Mouse (Mus musculus): Measurements from ENCODE around the gene Stt3b. TPM values are rescaled to one million over a fixed set of nuclear protein-coding genes. Genes with fewer than 3 reads are reported as not detected.

Stt3b gene
- total RNA-seq, 4 experiments from 2014 or later, result 119 to 143 (median 134) TPM

DNA sequence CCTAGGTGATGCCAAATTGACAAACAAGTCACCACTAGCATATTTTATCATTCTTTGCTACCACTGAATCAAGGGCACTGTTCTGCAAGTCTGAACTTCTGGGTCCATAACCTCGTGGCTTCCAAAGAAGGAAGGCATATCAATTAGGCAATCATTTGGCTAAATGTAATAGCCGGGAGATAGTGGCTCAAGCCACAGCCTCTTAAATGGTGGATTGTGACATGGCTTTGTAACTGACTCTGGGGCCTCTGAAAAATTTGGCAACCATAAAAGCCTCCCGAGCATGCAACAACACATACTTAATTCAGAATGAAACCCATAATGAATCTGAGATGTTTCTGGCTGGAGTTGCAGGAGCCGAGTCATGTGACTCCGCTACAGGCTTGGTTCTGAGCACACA is 6.8 kb upstream of the Stt3b start:
- DNase-seq, result no peak

DNA sequence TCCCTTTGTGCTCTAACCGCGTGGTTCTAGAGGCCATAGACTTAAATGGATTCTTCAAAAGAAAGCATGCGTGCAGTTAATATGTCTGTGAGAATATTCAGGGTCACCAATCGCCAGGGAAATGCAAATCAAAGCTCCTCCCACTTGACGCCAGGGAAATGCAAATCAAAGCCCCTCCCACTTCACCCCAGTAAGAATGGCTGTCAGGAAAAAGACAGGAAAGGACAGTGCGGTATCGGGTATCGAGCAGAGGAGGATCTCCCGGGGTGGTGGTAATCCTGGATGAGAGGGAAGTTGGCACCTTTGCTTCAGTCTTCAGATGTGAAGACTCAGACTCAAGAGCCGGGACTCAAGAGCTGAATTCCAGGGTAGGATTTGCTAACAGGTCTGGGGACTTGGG is 4.3 kb upstream of the Stt3b start:
- DNase-seq, result no peak

DNA sequence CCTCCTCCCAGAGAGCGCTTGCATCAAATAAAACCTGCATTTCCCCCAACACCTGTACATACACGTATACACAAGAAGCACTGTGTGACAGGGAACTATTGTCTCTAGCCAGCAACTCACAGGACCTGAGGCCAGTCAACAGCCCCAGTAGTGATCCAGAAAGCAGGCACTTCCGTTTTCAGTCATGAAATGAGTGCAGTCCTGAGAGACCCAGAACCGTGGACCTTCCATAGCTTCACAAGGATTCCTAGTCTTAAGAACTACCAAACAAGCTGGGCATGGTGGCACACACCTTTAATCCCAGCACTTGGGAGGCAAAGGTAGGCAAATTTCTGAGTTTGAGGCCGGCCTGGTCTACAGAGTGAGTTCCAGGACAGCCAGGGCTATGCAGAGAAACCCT is 3.6 kb upstream of the Stt3b start:
- DNase-seq, result no peak

DNA sequence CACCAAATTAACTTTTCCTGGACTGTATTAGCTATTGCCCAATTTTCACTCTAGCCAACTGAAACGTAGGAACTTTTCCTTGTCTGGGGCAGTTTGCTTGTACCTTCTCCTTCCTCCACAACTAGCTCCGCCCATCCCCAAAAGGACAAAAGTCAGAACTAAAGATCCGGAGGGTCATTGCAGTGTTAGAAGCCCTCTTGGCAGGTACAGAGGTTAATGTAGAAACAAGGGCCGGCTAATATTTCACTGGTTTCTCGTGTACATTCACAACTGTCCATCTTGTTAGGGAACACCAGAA is 951 bp upstream of the Stt3b start:
- no peak for DNase-seq

DNA sequence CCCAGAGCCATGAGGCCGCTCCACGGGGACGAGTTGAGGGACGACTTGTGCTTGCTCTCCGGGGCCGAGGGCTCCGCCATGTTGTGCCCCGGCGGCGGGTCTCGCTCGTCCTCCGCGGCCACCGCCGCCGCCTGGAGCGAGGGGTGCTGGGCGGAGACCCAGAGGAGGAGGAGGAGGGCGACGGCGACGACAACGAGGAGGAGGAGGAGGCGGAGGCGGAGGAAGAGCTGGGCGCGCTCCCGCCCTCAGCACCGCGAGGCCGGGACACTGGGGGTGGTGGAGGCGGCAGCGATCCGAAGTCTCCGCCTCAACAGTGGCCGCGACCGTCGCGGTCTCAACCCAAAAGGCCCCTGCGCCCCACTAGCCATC is 260 bp downstream of the Stt3b start:
- DNase-seq, result peak; percentile 76

DNA sequence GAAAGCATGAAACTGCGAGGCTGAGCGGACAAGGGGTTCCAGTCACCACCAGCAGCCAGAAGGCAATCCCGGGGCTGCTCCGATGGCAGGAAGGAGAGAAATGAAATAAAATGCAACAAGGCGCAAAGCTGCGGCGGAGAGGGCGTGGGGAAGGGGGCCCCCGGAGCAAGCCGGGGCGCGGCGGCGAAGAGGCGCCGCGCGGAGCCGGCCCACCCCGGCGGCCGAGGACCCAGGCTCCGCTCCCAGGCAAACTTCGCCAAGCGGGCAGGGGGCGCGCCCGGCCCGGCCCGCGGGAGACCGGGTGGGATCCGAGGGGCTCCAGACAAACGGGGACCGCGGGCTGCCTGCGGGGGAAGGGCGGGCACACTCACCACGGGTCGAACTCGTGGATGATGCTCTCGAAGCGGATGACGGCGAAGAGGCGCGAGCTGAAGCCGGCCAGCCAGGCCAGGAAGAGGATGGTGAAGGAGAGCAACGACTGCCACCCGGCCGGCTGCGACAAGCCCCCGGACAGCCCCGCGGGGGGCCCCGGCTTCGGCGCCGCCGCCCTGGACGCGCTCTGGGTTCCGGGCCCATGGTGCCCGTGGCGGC is 745 bp downstream of the Stt3b start:
- no peak for DNase-seq

DNA sequence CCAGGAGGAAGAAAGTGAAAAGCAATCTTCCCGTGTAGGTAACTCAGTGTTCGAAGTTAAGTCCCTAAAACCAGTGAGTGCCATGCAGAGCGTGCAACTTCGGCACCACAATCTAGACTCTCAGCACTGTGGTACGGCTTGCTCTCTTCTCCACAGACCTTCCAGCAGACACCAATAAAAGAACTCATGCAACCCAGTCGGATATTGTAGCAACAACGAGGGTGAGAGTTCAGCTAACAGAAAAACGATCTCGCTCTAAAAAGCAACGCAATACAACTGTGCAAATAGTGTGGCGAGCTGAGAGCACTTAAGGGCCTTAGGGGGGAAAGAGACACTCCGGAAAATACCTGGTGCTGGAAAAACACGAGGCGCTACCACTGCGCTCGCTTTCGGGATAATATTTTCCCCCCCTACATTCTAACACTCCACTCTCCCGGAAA is 1.3 kb downstream of the Stt3b start:
- DNase-seq, result no peak

DNA sequence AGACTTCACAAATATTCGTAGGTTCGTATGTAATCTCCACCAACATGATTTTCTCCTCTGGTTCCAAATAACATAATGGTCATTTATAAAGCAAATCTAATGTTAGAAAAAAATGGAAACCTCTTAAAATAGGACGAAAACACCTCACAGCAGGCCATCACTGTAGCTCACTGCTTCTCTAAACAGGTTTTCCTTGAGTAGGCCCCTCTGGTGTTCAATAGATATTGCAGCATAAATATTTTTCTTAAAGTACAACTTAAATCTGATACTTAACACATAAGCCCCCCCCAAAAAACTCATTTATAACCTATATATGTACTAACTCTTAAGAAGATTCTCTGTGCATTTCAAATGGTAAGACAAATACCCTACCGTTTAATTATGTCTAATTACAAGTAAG is 1.8 kb downstream of the Stt3b start:
- DNase-seq, result no peak

DNA sequence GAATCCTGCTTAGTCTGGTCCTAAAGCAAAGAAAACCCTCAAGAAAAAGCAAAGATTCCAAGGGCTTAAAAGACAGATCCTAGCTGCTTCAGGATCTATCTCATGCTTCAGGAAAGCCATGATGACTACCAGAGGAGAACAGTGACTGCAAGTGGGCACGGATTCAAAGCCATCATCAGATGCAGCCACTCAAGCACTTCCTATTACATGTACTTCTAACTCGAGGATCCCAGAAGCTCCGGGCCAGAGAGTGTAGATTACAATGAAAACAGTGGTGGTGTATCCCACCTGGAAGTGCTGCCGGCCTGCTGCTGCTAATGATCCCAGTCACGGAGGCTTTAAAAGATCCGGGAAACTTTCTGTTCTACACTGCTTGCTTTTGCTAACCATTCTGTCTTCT is 4.0 kb downstream of the Stt3b start:
- DNase-seq, result no peak

DNA sequence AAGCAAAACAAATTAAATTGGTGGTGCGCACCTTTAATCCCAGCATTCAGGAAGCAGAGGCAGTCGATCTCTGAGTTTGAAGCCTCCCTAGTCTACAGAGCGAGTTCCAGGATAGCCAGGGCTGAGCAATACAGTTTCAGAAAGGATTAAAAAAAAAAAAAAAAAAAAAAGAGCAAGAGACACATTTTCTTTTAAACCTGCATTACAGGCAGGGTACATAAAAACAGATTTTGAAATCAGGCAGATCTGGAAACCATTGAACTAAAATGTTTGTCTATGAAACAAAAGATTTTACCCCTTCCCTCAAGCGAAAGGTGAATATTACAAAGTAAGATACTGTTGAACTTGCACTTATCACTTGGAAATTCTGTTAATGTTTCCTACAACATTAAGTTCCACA is 6.1 kb downstream of the Stt3b start:
- no peak for DNase-seq

DNA sequence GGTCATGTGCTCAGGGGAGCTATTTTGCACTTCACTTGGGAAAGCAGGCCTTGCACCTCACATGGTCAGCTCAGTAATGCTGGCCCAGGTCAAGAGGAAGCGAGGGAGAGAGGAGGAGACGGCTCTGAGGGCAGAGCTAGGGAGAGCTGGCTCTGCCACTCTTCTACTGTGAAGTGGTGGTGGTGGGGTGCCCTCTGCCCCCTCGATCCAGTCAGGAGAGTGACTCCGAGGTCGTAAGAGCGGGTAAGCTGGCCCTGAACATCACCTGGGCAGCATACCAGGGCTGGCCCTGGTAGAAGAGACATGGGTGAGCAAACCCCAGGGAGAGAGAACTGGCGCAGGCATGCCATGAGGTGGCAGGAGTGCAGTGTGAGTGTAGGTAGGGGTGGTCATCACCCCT is 8.6 kb downstream of the Stt3b start:
- no peak for DNase-seq

DNA sequence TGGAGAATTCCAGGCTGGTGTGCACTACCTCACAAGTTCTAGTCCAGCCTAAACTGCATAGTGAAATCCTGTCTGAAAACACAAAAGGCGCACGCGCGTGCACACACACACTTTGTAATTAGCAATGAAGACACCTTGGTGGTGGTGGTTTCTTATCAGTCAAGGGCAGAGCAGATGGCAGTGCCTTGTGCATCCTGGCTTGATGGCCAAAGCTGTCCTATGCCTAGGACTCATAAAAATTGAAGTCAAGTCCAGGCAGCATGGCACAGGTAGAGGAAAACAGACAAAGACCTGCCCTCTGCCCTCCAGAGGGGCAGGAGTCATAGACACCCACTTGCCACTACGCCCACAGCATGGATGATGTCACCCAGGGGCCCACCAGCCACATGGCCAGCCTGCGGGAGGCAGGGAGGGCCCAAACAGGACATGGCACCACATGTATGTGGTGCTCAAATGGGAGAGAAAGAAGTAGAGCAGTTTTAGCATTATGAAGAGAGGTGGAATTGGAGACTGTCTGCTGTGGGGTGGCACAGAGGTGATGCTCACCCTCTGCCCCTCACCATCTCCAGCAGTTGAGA is 9.1 kb downstream of the Stt3b start:
- DNase-seq, result no peak

DNA sequence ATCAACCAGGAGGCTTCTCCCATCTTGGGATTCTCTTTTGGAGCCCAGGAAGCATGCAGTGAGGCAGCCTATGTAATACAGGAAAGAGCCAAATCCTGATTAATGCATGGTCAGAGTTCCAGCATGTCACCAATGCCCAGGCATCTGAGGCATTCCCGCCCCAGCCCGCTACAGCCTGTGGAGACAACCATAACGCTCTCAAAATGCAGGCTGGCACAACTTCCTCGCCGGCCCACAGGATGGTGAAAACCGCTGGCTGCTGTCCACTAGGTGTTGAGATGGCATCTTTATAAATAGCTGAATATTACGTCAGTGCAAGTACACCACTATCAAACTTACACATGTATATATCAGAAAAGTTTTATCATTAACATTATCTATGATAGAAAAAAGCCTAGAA is 13.5 kb downstream of the Stt3b start:
- DNase-seq, result no peak

DNA sequence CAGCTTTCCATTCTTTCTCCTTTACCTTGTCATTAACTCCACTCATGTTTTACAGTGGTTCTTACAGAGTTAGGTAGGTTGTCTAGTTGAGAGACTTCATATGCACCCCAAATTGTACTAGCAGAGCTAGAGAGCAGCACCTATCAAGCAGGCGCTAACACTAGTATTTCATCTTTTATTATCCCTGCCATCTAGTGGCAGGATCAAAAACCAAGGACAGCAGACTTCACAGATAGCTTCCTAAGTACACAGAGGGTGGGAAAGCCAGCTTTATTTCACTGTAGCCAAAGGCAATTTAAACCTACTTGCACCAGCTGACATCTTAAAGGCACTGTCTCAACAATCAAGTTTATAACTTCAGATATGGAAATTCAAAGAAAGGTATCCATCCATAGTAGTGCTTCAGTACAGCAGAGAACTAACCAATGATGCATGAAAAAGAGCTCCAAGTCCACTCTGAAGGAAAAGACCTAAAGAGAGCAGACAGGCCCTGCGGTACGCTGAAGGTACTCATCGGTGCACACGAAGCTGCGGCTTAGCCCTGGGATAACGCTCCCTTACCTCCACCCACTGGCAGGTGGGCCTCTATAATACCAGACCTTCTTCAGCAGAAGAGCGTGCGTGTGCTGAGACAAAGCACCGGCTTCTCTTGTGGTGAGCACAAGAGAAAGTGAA is 16.2 kb downstream of the Stt3b start:
- no peak for DNase-seq

DNA sequence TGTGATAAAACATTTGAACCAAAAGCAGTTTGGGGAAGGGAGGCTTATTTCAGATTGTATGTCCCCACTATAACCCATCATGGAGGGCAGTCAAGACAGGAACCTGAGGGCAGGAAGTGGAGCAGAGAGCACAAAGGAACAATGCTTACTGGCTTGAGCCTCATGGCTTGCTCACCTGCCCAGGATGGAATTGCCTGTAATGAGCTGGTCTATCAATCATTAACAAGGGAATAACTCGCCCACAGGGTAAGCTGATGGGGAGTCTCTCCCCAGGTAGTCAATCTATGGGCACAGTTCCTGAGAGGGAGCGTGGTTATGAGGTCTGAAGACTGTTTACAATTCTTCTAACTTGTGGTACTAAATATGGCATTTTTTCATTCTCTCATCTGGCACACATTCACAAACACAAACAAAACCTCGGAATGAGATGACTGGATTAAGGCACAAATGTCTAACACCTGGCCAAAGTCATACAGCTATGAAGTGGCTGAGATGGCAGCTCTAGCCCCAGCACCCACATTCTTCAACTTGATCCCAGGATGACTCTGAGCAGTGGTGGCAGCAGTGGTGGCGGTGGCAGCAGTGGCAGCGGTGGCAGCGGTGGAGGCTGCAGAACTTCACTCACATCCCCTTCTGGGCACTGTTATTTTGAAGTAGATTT is 22.3 kb downstream of the Stt3b start:
- DNase-seq, result no peak

DNA sequence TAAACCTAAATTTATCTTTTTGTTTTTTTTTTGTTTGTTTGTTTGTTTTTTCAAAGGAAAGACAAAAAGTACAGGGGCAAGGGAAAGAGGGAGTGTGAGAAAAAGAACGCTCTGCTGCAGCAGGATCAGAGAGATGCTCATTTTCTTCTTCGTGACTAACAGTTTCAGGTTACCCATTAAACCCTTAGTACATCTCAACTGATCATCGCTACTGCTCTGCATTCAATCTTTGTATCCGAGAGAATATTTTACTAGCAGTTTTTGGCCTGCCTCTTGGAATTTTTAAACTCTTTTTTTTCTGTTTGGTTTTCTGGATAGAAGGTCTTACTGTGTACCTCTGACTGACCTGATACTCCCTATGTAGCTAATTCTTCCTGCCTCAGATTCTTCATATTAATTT is 25.8 kb downstream of the Stt3b start:
- DNase-seq, result no peak

DNA sequence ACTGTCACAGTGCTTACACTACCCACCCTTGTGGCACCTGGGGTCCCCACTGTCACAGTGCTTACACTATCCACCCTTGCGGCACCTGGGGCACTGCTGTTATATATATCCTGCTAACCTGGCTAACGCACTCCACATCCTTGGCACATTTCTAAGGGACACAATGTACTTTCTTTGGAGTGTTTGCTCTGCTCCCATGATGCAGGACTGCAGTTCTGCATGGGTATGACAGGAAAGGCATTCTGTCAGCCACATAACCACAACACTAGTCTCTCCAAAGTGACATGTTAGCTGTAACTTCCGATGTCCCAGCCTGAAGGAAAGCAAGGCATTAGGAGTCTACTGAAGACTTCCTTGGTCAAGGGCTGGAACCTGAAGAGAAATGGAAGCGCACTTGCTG is 26.8 kb downstream of the Stt3b start:
- DNase-seq, result no peak

DNA sequence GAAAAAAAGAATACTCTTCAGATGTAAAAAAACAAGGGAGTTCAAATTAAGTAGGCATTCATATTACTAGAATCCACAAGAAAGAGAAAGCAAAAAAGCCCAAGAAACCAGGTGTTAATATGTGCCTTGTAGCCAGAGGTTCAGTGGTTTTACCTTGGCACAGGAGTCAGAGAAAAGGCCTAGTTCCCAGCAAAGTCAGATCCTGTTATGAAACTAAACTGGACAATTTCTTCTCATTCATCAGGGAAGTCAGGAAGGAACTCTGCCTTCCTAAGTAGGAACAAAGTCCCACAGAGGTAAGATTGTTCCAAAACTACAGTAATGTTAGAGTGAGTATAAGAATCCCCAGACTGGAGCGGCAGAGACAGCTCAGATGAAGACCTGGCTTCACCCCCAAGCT is 31.6 kb downstream of the Stt3b start:
- DNase-seq, result no peak

DNA sequence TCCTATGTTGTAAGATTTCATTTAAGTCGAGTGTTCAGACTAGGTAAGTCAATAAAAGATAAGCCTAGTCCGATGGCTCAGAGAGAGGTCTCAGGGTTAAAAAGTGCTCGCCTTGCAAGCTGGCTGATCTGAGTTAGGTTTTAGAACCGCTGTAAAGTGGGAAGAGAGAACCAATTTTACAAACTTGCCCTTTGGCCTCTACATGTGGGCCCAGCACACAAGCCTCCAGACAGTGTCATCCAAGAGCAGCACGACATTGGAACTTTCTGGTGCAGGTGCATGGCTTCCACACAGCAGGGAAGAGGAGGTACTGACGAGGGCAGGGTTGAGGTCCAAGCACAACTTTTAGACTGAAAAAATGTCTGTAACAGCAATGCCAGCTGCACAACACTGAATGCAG is 35.4 kb downstream of the Stt3b start:
- no peak for DNase-seq

DNA sequence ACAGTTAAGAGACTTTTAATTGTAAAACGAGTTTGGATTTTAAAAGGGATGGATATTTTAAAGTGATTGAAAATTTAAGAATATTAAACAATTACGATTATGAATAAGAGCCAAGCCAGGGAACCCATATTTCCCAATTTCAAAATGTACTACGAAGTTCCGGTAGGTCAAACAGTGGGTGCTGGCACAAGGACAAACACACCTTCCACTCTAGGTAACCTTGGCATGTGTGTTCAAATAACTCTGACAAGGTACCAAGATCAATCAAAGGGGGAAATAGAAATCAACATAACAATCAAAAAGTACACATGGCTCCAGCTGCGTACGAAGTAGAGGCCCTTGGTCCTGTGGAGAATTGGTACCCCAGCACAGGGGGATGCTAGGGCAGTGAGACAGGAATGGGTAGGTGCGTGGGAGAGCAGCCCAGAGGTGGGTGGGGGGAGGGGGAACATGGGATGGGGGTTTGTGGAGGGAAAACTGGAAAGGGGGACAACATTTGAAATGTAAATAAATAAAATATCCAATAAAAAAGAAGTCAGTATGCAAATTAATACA is 37.0 kb downstream of the Stt3b start:
- no peak for DNase-seq

DNA sequence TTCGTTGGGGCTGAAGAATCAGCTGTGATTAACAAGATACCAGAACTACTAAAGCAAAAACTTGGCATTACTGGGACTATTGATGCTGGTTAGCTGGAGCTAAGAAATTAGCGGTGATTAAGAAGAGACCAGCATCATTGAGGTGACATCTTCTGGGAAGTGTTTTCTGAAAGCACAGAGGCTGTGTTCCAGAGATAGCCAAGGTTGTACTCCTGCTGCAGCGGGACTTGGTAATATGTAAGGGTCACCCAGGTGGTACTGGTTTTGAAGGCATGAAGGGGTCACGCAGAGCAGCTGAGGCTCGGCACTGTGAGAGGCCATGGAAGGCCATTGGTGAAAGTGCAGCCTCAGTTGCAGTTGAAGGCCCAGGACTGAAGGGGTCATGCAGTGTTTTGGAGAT is 37.8 kb downstream of the Stt3b start:
- DNase-seq, result peak; percentile 19

DNA sequence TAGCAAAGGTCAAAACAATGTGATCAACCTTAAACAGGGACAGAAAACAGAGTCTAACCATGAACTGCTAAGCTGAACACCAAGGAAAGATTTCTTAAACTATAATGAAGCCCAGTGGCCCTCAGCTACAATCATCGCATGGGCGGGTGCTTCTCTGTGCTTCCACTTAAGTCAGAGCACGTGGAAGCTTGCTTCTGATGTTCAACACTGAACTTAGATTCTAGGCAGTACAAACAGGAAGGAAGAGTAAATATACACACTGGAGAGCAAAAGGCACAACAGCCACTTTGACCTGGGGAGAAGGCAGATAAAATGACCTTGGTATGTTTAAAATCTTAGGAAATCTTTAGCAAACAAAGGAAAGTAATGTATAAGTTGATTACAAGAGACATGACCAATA is 38.7 kb downstream of the Stt3b start:
- DNase-seq, result no peak

DNA sequence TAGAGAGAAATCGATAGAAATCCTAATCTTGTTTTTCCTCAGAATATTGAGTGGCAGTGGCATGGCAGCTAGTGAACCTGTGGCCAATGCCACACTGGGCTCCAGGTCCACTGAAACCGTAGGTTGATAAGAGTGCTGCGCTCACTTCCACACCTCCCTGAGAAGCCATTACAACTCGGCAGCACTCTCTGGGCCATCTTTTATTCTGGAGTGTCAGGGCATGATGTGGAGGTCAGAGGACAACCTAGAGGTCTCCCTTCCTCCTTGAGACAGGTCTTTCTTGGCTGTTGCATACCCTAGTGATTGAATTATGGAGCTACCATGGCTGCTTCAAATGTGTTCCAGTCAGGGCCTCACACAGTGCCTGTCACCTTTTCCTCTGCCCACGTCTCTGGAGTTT is 48.3 kb downstream of the Stt3b start:
- no peak for DNase-seq

DNA sequence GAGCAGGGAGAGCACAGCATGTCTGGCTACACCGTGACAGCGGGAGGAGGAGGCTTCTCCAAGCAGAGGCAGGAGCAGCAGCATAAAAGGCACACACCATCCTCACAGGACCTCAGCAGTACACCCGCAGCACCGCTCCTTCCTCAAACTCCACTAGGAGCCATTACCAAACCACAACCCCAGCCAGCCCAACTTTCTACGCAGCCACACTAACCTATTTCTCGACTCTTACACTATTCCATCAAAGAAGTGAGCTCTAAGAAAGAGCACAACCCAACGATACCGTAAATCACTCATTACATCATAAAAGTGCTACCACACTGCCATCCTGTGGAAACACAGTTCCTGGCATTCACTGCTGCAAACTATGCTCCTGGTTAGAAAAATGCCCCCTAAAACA is 48.8 kb downstream of the Stt3b start:
- DNase-seq, result no peak

Data from adrenal gland, adult 8-10 months (tissue).